Mouse (Mus musculus): Measurements from ENCODE around the gene Gm525.

- no peak for TF ChIP-seq CTCF (IDR thresholded peaks at IDR 0.05; ENCODE audit: extremely low read depth, insufficient read length, insufficient replicate concordance, low read depth, low read length)
- TF ChIP-seq POLR2A (IDR thresholded peaks at IDR 0.05; ENCODE audit: low read depth, low read length), result no peak
These were observed 4.0 kb downstream of the Gm525 start for GRCm38 (mm10) chr11:89077601-89078000.
